Mouse (Mus musculus) olfactory bulb, adult 2 months (tissue): Measurements from ENCODE around the gene Bmp7.

Experiments
- CTCF ChIP-seq: fragments of 200-500 bp; IDR thresholded peaks from 2 replicates; pipeline ENCODE4 v1.5.1; 2012; ENCODE audit warnings: low read depth, mild to moderate bottlenecking, low read length, moderate library complexity; ENCODE audit not compliant: insufficient read depth
- POLR2A ChIP-seq: fragments of 200-500 bp; IDR thresholded peaks from 2 replicates; pipeline ENCODE4 v1.6.1; 2012; ENCODE audit warnings: mild to moderate bottlenecking, low read depth, low read length, moderate library complexity; ENCODE audit not compliant: insufficient read depth

DNA sequence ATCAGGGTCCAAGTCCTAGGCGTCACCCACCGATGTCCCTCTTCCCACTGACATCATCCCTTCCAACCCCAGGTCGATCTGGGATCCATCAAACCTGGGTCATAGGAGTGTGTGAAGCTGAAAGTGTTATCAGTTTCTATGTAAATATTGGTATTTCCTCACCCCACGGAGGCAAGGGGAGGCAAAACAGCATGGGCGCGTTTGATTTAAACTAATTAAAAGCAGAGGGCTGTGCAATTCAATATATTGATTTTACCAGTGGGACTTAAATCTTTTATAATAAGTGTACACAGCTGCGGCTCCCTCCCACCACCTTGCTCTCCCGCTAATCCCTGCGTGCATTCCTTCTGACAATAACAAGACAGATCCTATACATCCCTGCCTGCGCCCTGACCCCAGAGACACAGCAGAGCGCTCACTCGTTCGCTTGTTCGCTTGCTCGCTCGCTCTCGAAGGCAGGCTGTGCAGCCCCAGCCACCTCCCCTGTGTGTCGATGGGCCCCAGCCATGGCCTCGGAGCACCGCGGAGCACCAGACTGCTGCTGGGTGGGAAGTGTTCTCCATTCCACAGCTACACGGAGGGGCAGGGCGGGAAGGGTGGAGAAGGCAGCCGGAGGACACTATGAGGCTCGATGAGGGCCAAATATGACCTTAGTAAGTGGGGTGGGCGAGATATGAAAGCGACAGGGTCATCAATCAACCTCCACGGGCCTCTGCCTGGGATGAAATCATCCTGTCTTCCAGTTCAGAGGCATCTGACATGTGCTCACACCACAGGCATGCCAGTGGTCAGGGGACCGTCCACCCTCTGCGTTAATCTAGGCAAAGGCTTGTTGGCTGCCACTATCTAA, 5.0 kb downstream of the Bmp7 start:
- no peak for TF ChIP-seq CTCF
- no peak for TF ChIP-seq POLR2A
